Mouse (Mus musculus) embryonic facial prominence, embryonic 10.5 days (tissue): ENCODE results near the gene Pgs1. TPM values are rescaled to one million over a fixed set of nuclear protein-coding genes. Genes with fewer than 3 reads are reported as not detected.

ENCODE experiments used
- DNase-seq: peaks from one replicate; pipeline ENCODE4 v3.0.0-alpha.2; 2017; ENCODE audit warnings: low spot score
- H3K27ac ChIP-seq: fragments of 300-500 bp; sonication (generic); replicated peaks from 2 replicates; pipeline ENCODE4 v1.5.1; 2016; ENCODE audit warnings: mild to moderate bottlenecking
- H3K27me3 ChIP-seq: fragments of 300-500 bp; sonication (generic); replicated peaks from 2 replicates; pipeline ENCODE4 v1.6.1; 2016; ENCODE audit warnings: low read depth, mild to moderate bottlenecking; ENCODE audit not compliant: poor library complexity, severe bottlenecking
- H3K36me3 ChIP-seq: fragments of 300-500 bp; sonication (generic); replicated peaks from 2 replicates; pipeline ENCODE4 v1.6.1; 2016; ENCODE audit warnings: mild to moderate bottlenecking, moderate library complexity
- H3K4me1 ChIP-seq: fragments of 300-500 bp; sonication (generic); 2 replicates; pipeline ENCODE4 v1.6.1; 2016
- H3K4me3 ChIP-seq: fragments of 300-500 bp; sonication (generic); 2 replicates; pipeline ENCODE4 v1.5.1; 2016; ENCODE audit warnings: mild to moderate bottlenecking, moderate library complexity
- H3K9me3 ChIP-seq: fragments of 300-500 bp; sonication (generic); 2 replicates; pipeline ENCODE4 v1.6.1; 2016; ENCODE audit warnings: mild to moderate bottlenecking
- WGBS: fragments of 180-500 bp; shearing (Covaris S2); methylation state at CpG from one replicate; pipeline ENCODE4 v1.1.7; 2016; 5-methylcytosine and 5-hydroxymethylcytosine counted together
- polyA plus RNA-seq: library from polyadenylated mRNA; unstranded; fragments of >200 nt; fragmentation: Nextera tagmentation; extraction: Ambion mirVana; gene quantifications from 2 replicates; pipeline ENCODE4 v1.2.1, GENCODE M21; 2016

Gene Pgs1
- polyA plus RNA-seq, 1 experiment from 2014 or later = 43.5 TPM

GRCm38 (mm10) chr11:117972656-117973558, 13.2 kb upstream of the Pgs1 start:
- DNase-seq = no peak
- Histone ChIP-seq H3K27ac (peak overlapping the region; percentile 51; the same call in 1 of the 2 replicates), H3K4me1 (peaks cover 83% of the 10 kb centered on the region), H3K9me3 (no peaks in the 10 kb centered on the region), H3K4me3 (no peak overlapping the region), H3K36me3 (no peaks in the 10 kb centered on the region; the same call in 1 of the 2 replicates), H3K27me3 (peaks cover 54% of the 10 kb centered on the region)
- WGBS = 51% methylated on average over 11 of the region's 11 CpGs

- WGBS = 42% methylated on average over 5 of the region's 5 CpGs
- Histone ChIP-seq H3K4me1 (peaks cover 82% of the 10 kb centered on the region), H3K4me3 (no peak overlapping the region), H3K9me3 (no peaks in the 10 kb centered on the region), H3K36me3 (no peaks in the 10 kb centered on the region), H3K27me3 (peaks cover 50% of the 10 kb centered on the region), H3K27ac (no peak overlapping the region; the same call in 1 of the 2 replicates)
- DNase-seq = no peak
These were observed 12.5 kb upstream of the Pgs1 start for GRCm38 (mm10) chr11:117973569-117973968.

DNA sequence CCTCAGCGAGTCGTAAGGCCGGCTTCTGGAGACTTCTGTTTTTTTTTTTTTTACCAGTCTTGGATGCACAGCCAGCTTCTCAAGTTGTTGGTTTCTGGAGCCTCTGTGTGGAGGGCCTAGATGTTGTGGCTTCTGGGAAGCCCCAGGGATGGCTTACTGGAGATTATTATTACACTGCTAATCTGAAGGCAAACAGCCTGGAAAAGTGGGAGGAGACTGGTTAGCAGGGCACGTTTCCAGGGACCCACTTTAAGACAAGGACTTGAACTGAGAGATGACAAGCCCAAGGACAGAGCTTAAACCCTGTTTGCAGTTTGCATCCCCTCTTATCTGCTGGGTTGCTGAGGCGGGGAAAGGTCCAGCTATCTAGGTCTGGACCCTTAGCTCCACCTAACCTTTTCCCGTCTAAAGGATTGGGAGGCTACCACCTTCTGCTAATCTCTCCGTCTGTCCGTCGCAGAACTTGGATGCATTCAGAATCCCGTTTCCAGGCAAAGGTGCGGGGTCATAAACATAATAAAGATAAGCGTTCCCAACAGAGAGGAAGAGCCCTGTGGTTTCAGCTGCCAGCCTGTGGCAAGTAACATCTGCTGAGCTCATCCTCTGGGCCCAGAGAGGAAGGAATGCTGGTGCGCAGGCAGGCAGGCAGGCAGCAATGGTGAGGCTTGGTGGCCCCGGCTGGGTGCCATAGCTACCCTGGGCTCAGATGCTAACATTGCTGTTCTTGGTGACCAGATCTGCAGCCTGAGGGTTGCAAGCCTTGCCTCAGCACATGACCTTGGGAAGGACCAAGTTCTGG, 11.6 kb upstream of the Pgs1 start:
- Histone ChIP-seq H3K4me3 (0 out of 2 replicates have a peak overlapping the region, but pooled peaks have one; percentile 39), H3K9me3 (no peaks in the 10 kb centered on the region), H3K27ac (peak overlapping the region; percentile 86), H3K36me3 (no peaks in the 10 kb centered on the region), H3K27me3 (peaks cover 50% of the 10 kb centered on the region), H3K4me1 (peaks cover 78% of the 10 kb centered on the region)
- WGBS = 19% methylated on average over 14 of the region's 14 CpGs
- DNase-seq = no peak

DNA sequence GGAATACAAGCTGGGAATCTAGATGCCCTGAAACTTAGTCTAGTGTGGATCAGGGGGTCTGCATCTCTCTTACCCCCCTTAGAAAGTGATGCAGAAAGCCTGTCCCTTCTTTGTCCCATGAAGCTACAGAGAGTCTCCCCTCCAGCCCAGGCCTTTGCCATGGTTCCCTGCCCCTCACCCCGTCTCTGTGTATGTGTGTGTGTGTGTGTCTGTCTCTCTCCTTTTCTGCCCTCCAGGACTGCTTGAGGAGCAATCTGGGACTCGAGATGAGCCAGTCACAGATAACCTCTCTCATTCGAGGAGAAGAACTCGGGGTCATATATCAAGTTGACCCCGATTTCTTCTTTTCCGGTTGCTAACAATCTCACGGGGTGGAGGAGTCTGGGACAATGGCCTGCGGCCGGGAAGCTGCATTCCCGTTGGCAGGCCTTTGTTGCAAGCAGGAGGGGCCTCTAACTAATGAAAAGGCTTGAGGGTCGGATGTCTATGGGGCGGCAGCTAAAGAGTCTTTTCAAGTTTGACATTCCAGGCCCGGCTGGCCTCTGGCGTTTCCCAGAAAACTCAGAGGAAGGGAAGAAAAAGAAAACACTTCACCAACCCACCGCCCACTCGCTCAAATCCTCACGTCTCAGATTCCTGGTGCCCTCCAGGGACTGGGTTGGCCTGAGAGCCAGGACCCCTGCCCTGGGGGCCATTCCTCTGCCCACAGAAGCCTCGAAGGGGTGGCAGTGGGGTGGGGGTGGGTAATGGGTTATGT, 10.7 kb upstream of the Pgs1 start:
- peaks cover 70% of the 10 kb centered on the region for H3K4me1 ChIP-seq
- WGBS = 3% methylated on average over 18 of the region's 18 CpGs
- peak; percentile 70 for DNase-seq
- H3K36me3 ChIP-seq = no peaks in the 10 kb centered on the region
- H3K27ac ChIP-seq = peak overlapping the region; percentile 86
- no peaks in the 10 kb centered on the region for H3K9me3 ChIP-seq
- peaks cover 49% of the 10 kb centered on the region for H3K27me3 ChIP-seq
- peak overlapping the region; percentile 39 for H3K4me3 ChIP-seq

GRCm38 (mm10) chr11:117976081-117976582, 10.0 kb upstream of the Pgs1 start:
- Histone ChIP-seq H3K27me3 (peaks cover 41% of the 10 kb centered on the region), H3K9me3 (no peaks in the 10 kb centered on the region), H3K36me3 (no peaks in the 10 kb centered on the region), H3K4me3 (peak overlapping the region; percentile 39), H3K4me1 (peaks cover 63% of the 10 kb centered on the region), H3K27ac (peak overlapping the region; percentile 86)
- 5% methylated on average over 8 of the region's 8 CpGs for WGBS
- peak; percentile 54 for DNase-seq

GRCm38 (mm10) chr11:117977694-117978360, 8.3 kb upstream of the Pgs1 start:
- peaks cover 27% of the 10 kb centered on the region for H3K27me3 ChIP-seq
- DNase-seq = no peak

GRCm38 (mm10) chr11:117979388-117979787, 6.7 kb upstream of the Pgs1 start:
- Histone ChIP-seq H3K27me3 (peaks cover 12% of the 10 kb centered on the region), H3K36me3 (no peaks in the 10 kb centered on the region), H3K9me3 (no peaks in the 10 kb centered on the region), H3K27ac (no peak overlapping the region), H3K4me1 (peaks cover 37% of the 10 kb centered on the region), H3K4me3 (no peak overlapping the region)
- no peak for DNase-seq
- 51% methylated on average over 7 of the region's 7 CpGs for WGBS

More at GRCm38 (mm10) chr11:117977694-117978360, 8.3 kb upstream of the Pgs1 start:
- H3K9me3 ChIP-seq = no peaks in the 10 kb centered on the region
- H3K36me3 ChIP-seq = no peaks in the 10 kb centered on the region
- H3K4me1 ChIP-seq = peaks cover 52% of the 10 kb centered on the region
- 60% methylated on average over 5 of the region's 5 CpGs for WGBS
- 0 out of 2 replicates have a peak overlapping the region, but pooled peaks have one; percentile 5 for H3K27ac ChIP-seq
- H3K4me3 ChIP-seq = no peak overlapping the region

DNA sequence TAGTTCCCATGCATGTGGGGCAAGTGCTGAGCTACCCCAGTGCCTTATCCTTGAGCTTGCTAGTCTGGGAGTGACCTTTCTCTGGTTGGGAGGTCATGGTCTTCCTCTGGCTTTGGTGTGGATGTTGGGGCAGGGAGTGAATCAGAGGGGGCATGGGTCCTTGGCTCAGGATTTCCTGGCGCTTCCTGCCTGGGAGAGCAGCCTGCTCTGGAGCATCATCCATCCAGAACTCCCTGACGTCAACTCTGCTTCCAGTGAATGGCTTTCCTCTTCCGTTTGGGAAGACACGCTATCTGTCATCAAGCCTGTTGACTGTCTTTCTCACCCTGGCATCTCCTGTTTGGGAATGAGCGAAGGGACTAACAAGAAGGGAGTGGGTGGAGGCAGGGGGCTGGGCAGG, 3.7 kb upstream of the Pgs1 start:
- peaks cover 24% of the 10 kb centered on the region for H3K4me1 ChIP-seq
- 75% methylated on average over 5 of the region's 5 CpGs for whole genome bisulfite sequencing
- no peak overlapping the region for H3K4me3 ChIP-seq
- H3K27ac ChIP-seq = no peak overlapping the region
- no peaks in the 10 kb centered on the region for H3K36me3 ChIP-seq
- no peaks in the 10 kb centered on the region for H3K27me3 ChIP-seq
- H3K9me3 ChIP-seq = no peaks in the 10 kb centered on the region
- DNase-seq = no peak

DNA sequence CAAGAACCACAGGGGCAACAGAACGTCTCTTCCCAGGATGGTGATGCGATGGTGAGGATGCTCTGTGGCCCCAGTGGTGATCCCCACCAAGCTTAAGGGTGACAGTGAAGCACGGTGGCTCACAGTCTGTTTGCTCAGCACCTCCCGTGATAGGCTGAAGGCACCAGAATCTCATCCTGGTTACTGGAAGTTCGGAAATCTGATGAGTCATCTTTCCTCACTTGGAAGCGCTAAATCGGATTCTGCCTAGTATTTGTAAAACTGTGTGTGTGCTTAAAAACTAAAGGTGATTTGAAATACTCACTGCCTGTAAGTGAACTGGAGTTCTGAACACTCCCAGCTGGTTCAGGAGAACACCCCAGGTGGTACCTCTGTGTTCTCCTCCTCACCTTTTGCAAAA, 2.3 kb upstream of the Pgs1 start:
- no peak for DNase-seq
- H3K36me3 ChIP-seq = no peaks in the 10 kb centered on the region
- no peak overlapping the region for H3K27ac ChIP-seq
- 75% methylated on average over 7 of the region's 7 CpGs for WGBS
- H3K27me3 ChIP-seq = no peaks in the 10 kb centered on the region
- H3K9me3 ChIP-seq = no peaks in the 10 kb centered on the region
- no peak overlapping the region for H3K4me3 ChIP-seq
- H3K4me1 ChIP-seq = peaks cover 30% of the 10 kb centered on the region

DNA sequence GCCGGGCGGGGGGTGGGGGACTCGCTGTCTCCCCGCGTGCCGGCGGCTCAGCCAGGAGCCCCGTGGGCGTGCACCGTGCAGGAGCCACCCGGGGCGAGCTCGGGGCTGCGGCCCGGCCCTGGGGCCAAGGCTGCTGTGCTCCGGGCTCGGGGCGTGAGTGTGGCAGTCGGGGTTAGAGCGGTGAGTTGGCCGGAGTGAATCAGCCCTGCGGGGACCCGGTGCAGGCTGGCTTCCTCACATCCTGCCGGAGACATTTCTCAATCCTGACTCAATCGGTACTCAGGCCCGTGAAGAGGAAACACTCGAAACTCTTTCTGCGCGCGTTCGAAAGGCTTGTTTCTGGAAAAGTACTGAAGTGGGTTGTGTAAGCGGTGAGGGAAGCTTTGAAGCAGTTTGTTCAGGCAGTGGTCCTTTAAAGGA, 950 bp downstream of the Pgs1 start:
- H3K36me3 ChIP-seq = no peaks in the 10 kb centered on the region
- H3K27me3 ChIP-seq = no peaks in the 10 kb centered on the region
- peak overlapping the region; percentile 87 for H3K27ac ChIP-seq
- no peaks in the 10 kb centered on the region for H3K9me3 ChIP-seq
- WGBS = 3% methylated on average over 32 of the region's 32 CpGs
- H3K4me3 ChIP-seq = peak overlapping the region; percentile 100
- H3K4me1 ChIP-seq = peaks cover 53% of the 10 kb centered on the region
- DNase-seq = no peak

DNA sequence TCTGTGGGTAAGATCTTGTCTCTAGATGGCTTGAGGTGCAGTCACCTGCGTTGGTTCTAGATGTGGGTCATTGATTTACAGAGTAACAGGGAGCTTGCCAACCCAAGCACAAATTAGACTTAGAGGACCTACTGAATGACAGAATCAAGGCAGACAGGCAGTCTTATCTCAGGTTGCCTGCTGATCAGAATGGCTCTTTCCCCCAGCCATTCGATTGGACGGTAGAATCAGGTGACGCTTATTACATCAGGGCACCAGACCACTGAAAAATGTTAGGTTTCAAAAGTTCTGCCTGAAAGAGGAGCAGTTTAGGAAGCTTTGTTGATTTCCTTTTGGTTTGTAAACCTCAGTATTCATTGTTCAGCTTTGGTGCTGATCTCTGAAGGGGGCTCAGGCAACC, 1.9 kb downstream of the Pgs1 start:
- H3K27ac ChIP-seq = no peak overlapping the region
- peak overlapping the region; percentile 100 for H3K4me3 ChIP-seq
- no peaks in the 10 kb centered on the region for H3K36me3 ChIP-seq
- DNase-seq = no peak
- H3K9me3 ChIP-seq = no peaks in the 10 kb centered on the region
- no peaks in the 10 kb centered on the region for H3K27me3 ChIP-seq
- peaks cover 62% of the 10 kb centered on the region for H3K4me1 ChIP-seq
- 73% methylated on average over 4 of the region's 4 CpGs for WGBS
